Mouse (Mus musculus): ENCODE results near the gene Abca17.

- TF ChIP-seq POLR2A (IDR thresholded peaks at IDR 0.05; ENCODE audit: extremely low read depth, insufficient read depth, low read length) (no peak), CTCF (IDR thresholded peaks at IDR 0.05; ENCODE audit: low read depth, low read length) (no peak)
Observed at GRCm38 (mm10) chr17:24320826-24321225, 30.0 kb downstream of the Abca17 start.
